Mouse (Mus musculus): ENCODE results near the gene Rbm24. TPM values are rescaled to one million over a fixed set of nuclear protein-coding genes. Genes with fewer than 3 reads are reported as not detected.

The Rbm24 gene
- polyA plus RNA-seq, 1 experiment from 2014 or later = 9.7 TPM

Other genes starting within 250 kb of the Rbm24 start
- not detected in 2 replicates for gene Stmnd1, start 144.7 kb upstream of the Rbm24 start, polyA plus RNA-seq (2015; fragmentation: Nextera tagmentation; extraction: Ambion mirVana)
- 13.9 and 16.8 TPM in 2 replicates for gene Cap2, start 83.4 kb downstream of the Rbm24 start, polyA plus RNA-seq (2015; fragmentation: Nextera tagmentation; extraction: Ambion mirVana)